Mouse (Mus musculus): ENCODE data around the gene Klf7. TPM values are rescaled to one million over a fixed set of nuclear protein-coding genes. Genes with fewer than 3 reads are reported as not detected.

Klf7 gene
- polyA plus RNA-seq, 1 experiment from 2014 or later, result 26.1 TPM

- Histone ChIP-seq H3K9me3 (ENCODE audit: control insufficient read depth, low read length) (no peaks in the 10 kb centered on the region), H3K36me3 (ENCODE audit: control insufficient read depth, insufficient read depth, low read length) (peaks cover 5% of the 10 kb centered on the region; the same call in 1 of the 2 replicates), H3K4me1 (ENCODE audit: control insufficient read depth, insufficient read depth, low read length) (no peaks in the 10 kb centered on the region), H3K4me2 (ENCODE audit: low read depth, low read length) (no peak overlapping the region), H3K4me3 (ENCODE audit: low read depth, low read length) (no peak overlapping the region), H3K27me3 (replicated peaks; ENCODE audit: control insufficient read depth, insufficient read depth, low read length) (no peaks in the 10 kb centered on the region), H3K9ac (ENCODE audit: low read depth, low read length) (no peak overlapping the region), H3K27ac (replicated peaks; ENCODE audit: low read depth, low read length) (no peak overlapping the region)
- no peak for DNase-seq (ENCODE audit: low spot score)
- 87% methylated on average over 14 of the region's 14 CpGs for WGBS
- ATAC-seq (ENCODE audit: low read depth), result no peak
Observed at GRCm38 (mm10) chr1:64046087-64046801, 75.8 kb downstream of the Klf7 start.

- Histone ChIP-seq H3K27ac (replicated peaks; ENCODE audit: low read depth, low read length) (no peak overlapping the region), H3K4me1 (ENCODE audit: control insufficient read depth, insufficient read depth, low read length) (no peaks in the 10 kb centered on the region), H3K9me3 (ENCODE audit: control insufficient read depth, low read length) (no peaks in the 10 kb centered on the region), H3K9ac (ENCODE audit: low read depth, low read length) (no peak overlapping the region), H3K4me3 (ENCODE audit: low read depth, low read length) (no peak overlapping the region), H3K27me3 (replicated peaks; ENCODE audit: control insufficient read depth, insufficient read depth, low read length) (no peaks in the 10 kb centered on the region), H3K4me2 (ENCODE audit: low read depth, low read length) (no peak overlapping the region), H3K36me3 (ENCODE audit: control insufficient read depth, insufficient read depth, low read length) (peaks cover 16% of the 10 kb centered on the region)
- ATAC-seq (ENCODE audit: low read depth) (no peak), DNase-seq (ENCODE audit: low spot score) (no peak)
- WGBS, result 33% methylated on average over 2 of the region's 2 CpGs
Observed at GRCm38 (mm10) chr1:64044577-64044976, 77.5 kb downstream of the Klf7 start.

GRCm38 (mm10) chr1:64040831-64041383 lies 81.2 kb downstream of the Klf7 start:
- DNase-seq (ENCODE audit: low spot score), result peak; percentile 36
- H3K4me2 ChIP-seq (ENCODE audit: low read depth, low read length), result no peak overlapping the region
- no peaks in the 10 kb centered on the region for H3K9me3 ChIP-seq (ENCODE audit: control insufficient read depth, low read length)
- H3K4me3 ChIP-seq (ENCODE audit: low read depth, low read length), result no peak overlapping the region
- H3K4me1 ChIP-seq (ENCODE audit: control insufficient read depth, insufficient read depth, low read length), result no peaks in the 10 kb centered on the region
- no peak overlapping the region for H3K27ac ChIP-seq (replicated peaks; ENCODE audit: low read depth, low read length)
- peaks cover 16% of the 10 kb centered on the region for H3K36me3 ChIP-seq (ENCODE audit: control insufficient read depth, insufficient read depth, low read length)
- 63% methylated on average over 5 of the region's 5 CpGs for WGBS
- no peaks in the 10 kb centered on the region for H3K27me3 ChIP-seq (replicated peaks; ENCODE audit: control insufficient read depth, insufficient read depth, low read length)
- ATAC-seq (ENCODE audit: low read depth), result no peak
- H3K9ac ChIP-seq (ENCODE audit: low read depth, low read length), result no peak overlapping the region

GRCm38 (mm10) chr1:64040061-64040686 lies 81.9 kb downstream of the Klf7 start:
- H3K36me3 ChIP-seq (ENCODE audit: control insufficient read depth, insufficient read depth, low read length), result peaks cover 20% of the 10 kb centered on the region
- H3K9me3 ChIP-seq (ENCODE audit: control insufficient read depth, low read length), result no peaks in the 10 kb centered on the region
- no peak for ATAC-seq (ENCODE audit: low read depth)
- no peaks in the 10 kb centered on the region for H3K27me3 ChIP-seq (replicated peaks; ENCODE audit: control insufficient read depth, insufficient read depth, low read length)
- WGBS, result 79% methylated on average over 10 of the region's 10 CpGs
- DNase-seq (ENCODE audit: low spot score), result no peak
- H3K4me2 ChIP-seq (ENCODE audit: low read depth, low read length), result no peak overlapping the region
- H3K4me3 ChIP-seq (ENCODE audit: low read depth, low read length), result no peak overlapping the region
- no peak overlapping the region for H3K27ac ChIP-seq (replicated peaks; ENCODE audit: low read depth, low read length)
- H3K4me1 ChIP-seq (ENCODE audit: control insufficient read depth, insufficient read depth, low read length), result no peaks in the 10 kb centered on the region
- H3K9ac ChIP-seq (ENCODE audit: low read depth, low read length), result no peak overlapping the region

- no peak for ATAC-seq (ENCODE audit: low read depth)
- Histone ChIP-seq H3K27me3 (replicated peaks; ENCODE audit: control insufficient read depth, insufficient read depth, low read length) (no peaks in the 10 kb centered on the region), H3K4me2 (ENCODE audit: low read depth, low read length) (no peak overlapping the region), H3K4me1 (ENCODE audit: control insufficient read depth, insufficient read depth, low read length) (no peaks in the 10 kb centered on the region), H3K27ac (replicated peaks; ENCODE audit: low read depth, low read length) (no peak overlapping the region), H3K9ac (ENCODE audit: low read depth, low read length) (no peak overlapping the region), H3K4me3 (ENCODE audit: low read depth, low read length) (no peak overlapping the region), H3K36me3 (ENCODE audit: control insufficient read depth, insufficient read depth, low read length) (peaks cover 36% of the 10 kb centered on the region), H3K9me3 (ENCODE audit: control insufficient read depth, low read length) (no peaks in the 10 kb centered on the region)
- DNase-seq (ENCODE audit: low spot score), result no peak
- 73% methylated on average over 5 of the region's 5 CpGs for WGBS
Observed at GRCm38 (mm10) chr1:64038343-64038742, 83.7 kb downstream of the Klf7 start.

GRCm38 (mm10) chr1:64037800-64038199 lies 84.3 kb downstream of the Klf7 start:
- no peak overlapping the region for H3K4me3 ChIP-seq (ENCODE audit: low read depth, low read length)
- no peaks in the 10 kb centered on the region for H3K4me1 ChIP-seq (ENCODE audit: control insufficient read depth, insufficient read depth, low read length)
- H3K27ac ChIP-seq (replicated peaks; ENCODE audit: low read depth, low read length), result no peak overlapping the region
- H3K9ac ChIP-seq (ENCODE audit: low read depth, low read length), result no peak overlapping the region
- H3K9me3 ChIP-seq (ENCODE audit: control insufficient read depth, low read length), result no peaks in the 10 kb centered on the region
- H3K4me2 ChIP-seq (ENCODE audit: low read depth, low read length), result no peak overlapping the region
- no peak for ATAC-seq (ENCODE audit: low read depth)
- DNase-seq (ENCODE audit: low spot score), result no peak
- H3K36me3 ChIP-seq (ENCODE audit: control insufficient read depth, insufficient read depth, low read length), result peaks cover 36% of the 10 kb centered on the region
- WGBS, result 88% methylated on average over 6 of the region's 6 CpGs
- H3K27me3 ChIP-seq (replicated peaks; ENCODE audit: control insufficient read depth, insufficient read depth, low read length), result no peaks in the 10 kb centered on the region

GRCm38 (mm10) chr1:64036881-64037452 lies 85.1 kb downstream of the Klf7 start:
- no peaks in the 10 kb centered on the region for H3K4me1 ChIP-seq (ENCODE audit: control insufficient read depth, insufficient read depth, low read length)
- no peak overlapping the region for H3K4me2 ChIP-seq (ENCODE audit: low read depth, low read length)
- no peak for DNase-seq (ENCODE audit: low spot score)
- H3K9me3 ChIP-seq (ENCODE audit: control insufficient read depth, low read length), result no peaks in the 10 kb centered on the region
- H3K27me3 ChIP-seq (replicated peaks; ENCODE audit: control insufficient read depth, insufficient read depth, low read length), result no peaks in the 10 kb centered on the region
- peaks cover 33% of the 10 kb centered on the region for H3K36me3 ChIP-seq (ENCODE audit: control insufficient read depth, insufficient read depth, low read length)
- no peak overlapping the region for H3K27ac ChIP-seq (replicated peaks; ENCODE audit: low read depth, low read length)
- ATAC-seq (ENCODE audit: low read depth), result no peak
- 87% methylated on average over 7 of the region's 7 CpGs for WGBS
- no peak overlapping the region for H3K4me3 ChIP-seq (ENCODE audit: low read depth, low read length)
- H3K9ac ChIP-seq (ENCODE audit: low read depth, low read length), result no peak overlapping the region

- H3K27me3 ChIP-seq (replicated peaks; ENCODE audit: control insufficient read depth, insufficient read depth, low read length), result no peaks in the 10 kb centered on the region
- no peaks in the 10 kb centered on the region for H3K9me3 ChIP-seq (ENCODE audit: control insufficient read depth, low read length)
- no peak overlapping the region for H3K27ac ChIP-seq (replicated peaks; ENCODE audit: low read depth, low read length)
- no peak overlapping the region for H3K4me3 ChIP-seq (ENCODE audit: low read depth, low read length)
- no peaks in the 10 kb centered on the region for H3K4me1 ChIP-seq (ENCODE audit: control insufficient read depth, insufficient read depth, low read length)
- no peak overlapping the region for H3K4me2 ChIP-seq (ENCODE audit: low read depth, low read length)
- peaks cover 27% of the 10 kb centered on the region for H3K36me3 ChIP-seq (ENCODE audit: control insufficient read depth, insufficient read depth, low read length)
- no peak for ATAC-seq (ENCODE audit: low read depth)
- 67% methylated on average over 7 of the region's 7 CpGs for WGBS
- DNase-seq (ENCODE audit: low spot score), result no peak
- H3K9ac ChIP-seq (ENCODE audit: low read depth, low read length), result no peak overlapping the region
Observed at GRCm38 (mm10) chr1:64035804-64036203, 86.3 kb downstream of the Klf7 start.
